Mouse (Mus musculus) forelimb bud, embryonic 11.5 days (tissue): ENCODE data around the gene Ppp1r9a.

Experiments
- DNase-seq: peaks from one replicate; pipeline ENCODE4 v3.0.0-alpha.2; 2012; ENCODE audit warnings: low read depth, low spot score

Gene Ppp1r9a

GRCm38 (mm10) chr6:5005491-5006275 lies 103.0 kb downstream of the Ppp1r9a start:
- no peak for DNase-seq

GRCm38 (mm10) chr6:5006283-5006946 lies 103.7 kb downstream of the Ppp1r9a start:
- DNase-seq = no peak

- no peak for DNase-seq
Measured at GRCm38 (mm10) chr6:5008166-5008565, 105.4 kb downstream of the Ppp1r9a start.

DNA sequence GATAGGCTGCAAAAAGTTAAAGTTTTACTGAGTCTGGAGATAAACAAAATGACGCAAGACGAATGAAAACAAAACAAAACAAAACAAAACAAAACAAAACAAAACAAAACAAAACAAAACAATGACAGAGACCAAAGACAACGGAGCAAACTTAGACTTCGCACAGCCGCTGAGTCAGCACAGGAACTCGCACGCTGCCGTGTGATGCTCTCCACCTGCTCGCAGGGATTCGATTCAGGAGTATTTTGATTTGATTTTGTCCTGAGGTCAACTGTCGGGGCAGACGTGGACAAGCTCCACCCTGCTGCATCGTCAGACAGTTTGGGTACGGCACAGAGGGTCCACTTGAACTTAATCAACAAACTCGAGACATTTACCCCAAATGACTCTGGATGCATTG lies 105.9 kb downstream of the Ppp1r9a start:
- no peak for DNase-seq

GRCm38 (mm10) chr6:5010553-5011416 lies 108.1 kb downstream of the Ppp1r9a start:
- no peak for DNase-seq

GRCm38 (mm10) chr6:5012794-5013193 lies 110.1 kb downstream of the Ppp1r9a start:
- no peak for DNase-seq

DNA sequence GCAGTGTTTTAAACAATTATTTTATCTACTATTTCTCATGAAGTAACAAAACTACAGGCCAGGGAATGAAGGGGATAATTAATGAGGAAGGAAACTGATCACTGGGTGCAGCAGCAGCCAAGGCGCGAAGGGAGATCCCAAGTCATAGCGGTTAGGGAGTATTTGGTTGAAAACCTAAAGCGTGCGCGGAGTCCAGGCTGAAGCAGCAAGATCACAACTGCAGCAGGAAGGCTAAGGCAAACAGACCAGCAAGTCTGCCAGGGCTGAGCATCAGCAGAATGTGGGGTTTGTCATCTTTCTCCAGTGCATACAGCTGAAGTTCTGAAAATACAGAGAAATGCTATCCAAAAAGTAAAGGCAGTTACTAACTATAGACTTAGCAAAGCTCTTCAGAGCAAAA lies 111.8 kb downstream of the Ppp1r9a start:
- no peak for DNase-seq

DNA sequence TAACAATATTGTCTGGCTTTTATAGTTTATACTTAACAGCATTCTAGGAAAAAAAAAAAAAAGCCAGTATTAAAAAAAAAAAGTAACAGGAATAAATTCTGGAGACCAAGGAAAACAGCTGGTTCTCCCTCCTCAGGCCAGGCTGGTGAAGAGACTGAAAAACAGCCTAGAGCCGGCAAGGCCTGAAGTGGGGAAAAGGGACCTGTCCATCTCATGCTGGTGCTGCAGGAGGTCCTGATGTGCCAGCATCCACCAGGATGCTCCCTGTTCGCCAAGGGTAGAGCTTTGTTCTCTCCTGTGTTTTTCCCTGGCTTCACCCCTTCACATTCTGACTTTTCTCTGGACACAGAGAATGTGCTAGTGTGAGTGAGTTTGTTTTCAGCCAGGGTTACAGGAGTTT lies 112.5 kb downstream of the Ppp1r9a start:
- DNase-seq = no peak

- DNase-seq = no peak
Measured at GRCm38 (mm10) chr6:5017945-5018511, 115.3 kb downstream of the Ppp1r9a start.

DNA sequence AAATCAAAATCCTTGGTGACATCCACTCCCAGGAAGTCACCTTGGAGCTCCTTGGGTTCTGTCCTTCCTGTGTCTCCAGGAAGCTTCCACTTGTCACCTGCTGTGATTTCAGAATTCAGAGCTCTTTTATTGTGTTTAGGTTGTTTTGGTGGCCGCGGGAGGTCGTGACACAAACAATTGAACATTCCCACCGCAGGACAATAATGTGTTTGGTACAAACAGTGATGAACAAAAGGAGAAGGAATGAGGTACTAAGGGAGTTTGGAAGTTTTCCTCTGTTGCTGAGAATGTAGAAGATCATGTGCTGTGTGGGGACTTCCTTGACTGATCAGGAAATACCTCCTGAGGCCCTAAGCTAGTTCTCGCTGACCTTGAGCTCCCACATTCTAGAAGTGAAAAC lies 116.5 kb downstream of the Ppp1r9a start:
- DNase-seq = no peak

DNA sequence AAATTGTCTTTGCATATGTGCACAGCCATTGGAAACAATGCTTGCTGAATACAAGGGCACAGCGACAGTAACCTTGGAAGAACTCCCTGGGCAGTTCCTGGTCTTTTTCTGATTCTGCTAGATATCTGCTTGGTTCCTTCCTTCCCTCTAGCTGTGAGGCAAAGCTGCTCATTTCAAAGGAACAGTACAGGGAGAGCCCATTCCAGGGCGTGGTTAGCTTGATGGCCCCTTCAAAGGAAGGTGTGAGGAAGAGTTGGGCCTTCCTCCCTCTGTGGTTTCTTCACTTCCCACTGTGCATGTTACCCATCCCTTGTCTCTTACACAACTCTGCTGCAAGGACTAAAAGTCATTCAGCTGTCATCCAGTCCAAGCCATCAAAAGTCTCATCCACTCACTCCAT lies 117.3 kb downstream of the Ppp1r9a start:
- DNase-seq = no peak

- DNase-seq = no peak
Measured at GRCm38 (mm10) chr6:5020510-5020909, 117.8 kb downstream of the Ppp1r9a start.

- no peak for DNase-seq
Measured at GRCm38 (mm10) chr6:5022677-5023076, 120.0 kb downstream of the Ppp1r9a start.

- DNase-seq = no peak
Measured at GRCm38 (mm10) chr6:5024893-5025292, 122.2 kb downstream of the Ppp1r9a start.

DNA sequence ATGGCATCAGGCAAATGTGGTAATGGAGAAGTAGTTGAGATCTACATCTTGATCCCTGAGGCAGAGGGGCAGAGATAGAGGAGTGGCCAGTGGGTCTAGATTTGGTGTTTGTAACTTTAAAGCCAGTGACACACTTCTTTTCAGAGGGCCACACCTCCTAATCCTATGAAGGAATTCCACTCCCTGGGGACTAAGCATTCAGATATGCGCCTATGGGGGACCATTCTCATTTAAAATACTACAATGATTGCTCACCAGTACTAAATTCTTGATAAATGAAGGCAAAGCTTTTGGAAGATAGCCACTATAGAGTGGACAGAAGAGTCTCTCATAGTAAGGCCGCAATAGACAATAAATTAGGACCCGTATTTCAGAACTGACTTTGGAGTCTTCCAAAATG lies 124.1 kb downstream of the Ppp1r9a start:
- DNase-seq = no peak

- no peak for DNase-seq
Measured at GRCm38 (mm10) chr6:5027213-5027612, 124.5 kb downstream of the Ppp1r9a start.

DNA sequence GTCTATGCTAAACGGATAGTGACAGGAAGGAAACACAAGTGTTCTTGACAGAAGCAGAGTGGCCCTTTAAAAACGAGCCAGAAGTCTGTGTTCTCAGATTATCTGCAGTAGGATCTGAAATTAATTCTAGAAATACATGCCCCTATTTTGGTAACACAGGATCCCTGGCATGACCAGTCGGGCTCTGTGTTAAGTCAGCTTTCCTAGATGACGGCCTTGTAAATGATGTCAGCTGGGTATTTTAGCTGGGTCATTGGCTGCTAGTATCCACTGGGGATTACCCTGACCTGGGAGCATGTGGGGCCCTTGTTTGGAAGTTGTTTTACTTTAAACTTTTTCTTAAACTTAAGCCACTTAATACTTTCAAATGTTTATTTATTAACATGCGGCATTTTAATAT lies 125.1 kb downstream of the Ppp1r9a start:
- no peak for DNase-seq

DNA sequence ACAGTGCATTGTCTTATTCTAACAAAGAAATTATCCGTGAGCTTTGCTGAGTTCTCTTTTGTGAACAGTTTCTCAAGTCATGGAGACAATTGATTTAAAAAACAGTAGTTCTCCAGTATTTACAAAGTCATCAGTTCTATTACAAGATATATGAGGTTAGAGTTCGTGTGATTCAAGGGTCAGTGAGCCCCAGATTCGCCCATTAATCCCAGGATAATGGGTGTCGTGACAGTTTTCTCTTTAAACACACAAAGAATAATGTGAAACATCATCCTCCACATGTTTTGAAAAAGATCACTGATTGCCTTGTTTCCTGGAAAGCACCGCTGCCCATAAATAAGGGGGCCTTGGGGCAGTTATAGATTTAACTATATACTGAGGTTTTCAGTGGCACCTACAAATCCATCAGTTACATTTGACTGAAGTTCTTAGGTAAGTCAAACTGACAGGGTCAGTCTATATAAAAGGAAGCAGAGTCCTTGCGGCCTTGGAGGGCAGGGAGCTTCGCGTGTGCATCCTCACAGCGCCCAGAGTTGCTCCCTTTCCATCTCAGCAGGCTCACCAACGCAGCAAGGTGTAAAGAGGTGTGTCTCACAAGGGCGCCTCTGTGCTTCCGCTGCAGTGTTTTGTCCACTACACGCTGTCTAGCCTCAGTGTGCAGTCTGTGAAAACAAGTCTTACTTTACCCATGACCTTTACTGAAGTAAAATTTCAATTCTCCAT lies 126.6 kb downstream of the Ppp1r9a start:
- no peak for DNase-seq

- no peak for DNase-seq
Measured at GRCm38 (mm10) chr6:5029956-5030355, 127.2 kb downstream of the Ppp1r9a start.

DNA sequence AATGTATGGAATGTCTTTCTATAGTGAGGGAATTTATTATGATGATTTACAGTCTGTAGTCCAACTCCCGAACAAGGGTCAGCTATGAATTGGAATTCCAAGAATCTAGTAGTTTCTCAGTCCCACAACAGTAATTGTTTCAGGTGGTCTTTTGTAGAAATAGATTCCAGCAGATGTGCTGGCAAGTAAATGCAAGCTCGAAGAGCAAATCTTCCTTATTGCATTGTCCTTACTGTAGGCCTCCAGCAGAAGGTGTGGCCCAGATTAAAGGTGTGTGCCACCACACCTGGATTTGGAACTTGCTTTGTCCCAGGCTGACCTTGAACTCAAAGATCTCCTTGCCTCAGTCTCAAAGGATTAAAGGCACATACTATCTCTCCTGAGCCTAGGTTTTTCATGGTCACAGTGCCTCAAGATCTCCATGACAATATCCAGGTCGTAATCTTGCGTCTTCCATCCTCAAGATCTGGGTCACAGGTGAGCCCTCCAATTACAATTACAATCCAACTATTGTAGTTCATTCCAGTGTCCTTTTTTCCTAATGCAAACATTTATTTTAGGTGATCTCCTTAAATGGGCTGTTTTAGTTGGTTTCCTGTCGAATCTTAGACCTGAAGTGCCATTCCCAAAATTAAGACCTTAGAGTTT lies 130.4 kb downstream of the Ppp1r9a start:
- DNase-seq = no peak

DNA sequence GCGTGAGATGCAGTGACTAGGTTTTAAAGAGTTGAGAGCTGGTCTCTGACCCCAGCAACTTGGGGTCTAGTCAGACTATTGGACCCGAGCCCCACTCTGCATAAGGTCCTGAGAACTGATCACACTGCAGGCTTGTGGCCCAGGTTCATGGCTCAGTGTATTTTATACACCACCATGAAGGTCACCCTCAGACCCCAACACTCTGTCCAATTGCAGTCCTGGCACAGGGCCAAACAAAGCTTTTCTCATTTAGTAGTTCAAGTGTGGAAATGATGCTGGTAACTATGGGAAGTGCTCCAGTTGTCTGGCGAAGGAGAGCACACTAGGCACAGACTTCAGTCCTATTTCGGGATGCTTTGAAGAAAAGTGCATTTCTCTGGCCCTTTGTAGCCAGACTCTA lies 134.5 kb downstream of the Ppp1r9a start:
- no peak for DNase-seq
